Mouse (Mus musculus) mesoderm, embryonic 11.5 days (tissue): ENCODE data around the gene Vmn2r112.
"Not testable (repeated sequence)": the region's sequence is repeated elsewhere in the genome, so short reads cannot be mapped to it uniquely, and the experiment has no call there.

ENCODE experiments used
- DNase-seq: peaks from one replicate; pipeline ENCODE4 v3.0.0-alpha.2; 2012; ENCODE audit warnings: low read depth, low spot score

The Vmn2r112 gene

GRCm38 (mm10) chr17:22600651-22601050 lies at the start of gene Vmn2r112:
TSS of gene Vmn2r112 (plus strand) at chr17:22600951.
- not testable (repeated sequence) for DNase-seq

- not testable (repeated sequence) for DNase-seq
Observed at GRCm38 (mm10) chr17:22573382-22573781, 27.4 kb upstream of the Vmn2r112 start, which contains the start of gene Vmn2r111. TSS of gene Vmn2r111 (minus strand) at chr17:22573482.

- no peak for DNase-seq
Observed at GRCm38 (mm10) chr17:22630646-22631045, 29.9 kb downstream of the Vmn2r112 start.
